Comparison of ENCODE assay signal across 18 mouse cellular contexts in the genomic region with DNA sequence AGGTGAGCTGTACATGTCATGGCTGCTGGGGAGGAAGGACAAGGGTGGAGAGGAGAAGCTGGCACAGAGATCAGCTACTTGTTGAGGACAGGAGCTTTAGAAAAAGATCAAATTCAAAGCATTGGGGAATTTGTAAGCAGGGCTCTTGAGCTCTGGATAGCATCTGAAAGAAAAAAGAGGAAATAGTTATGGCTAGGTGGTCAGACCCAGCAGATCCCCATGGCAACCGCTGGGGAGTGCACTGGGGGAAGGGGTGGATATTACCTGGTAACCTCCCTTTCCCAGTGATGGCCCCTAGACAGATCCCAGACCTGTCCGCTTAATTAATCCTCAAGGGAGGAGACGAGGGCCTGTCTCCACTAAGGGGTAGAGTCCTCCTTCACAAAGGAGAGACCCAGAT. TPM values are rescaled to one million over a fixed set of nuclear protein-coding genes. Genes with fewer than 3 reads are reported as not detected.
DNase-seq lines count a peak whose midpoint lies in the region; ATAC-seq and TF ChIP-seq lines count a peak whose summit lies in the region.
"Had no signal": no experiment of that assay in that cellular context is flagged by ENCODE, and none has a peak within 500 bp of the region (broad histone marks: within the 10 kb centered on the region; RNA-seq: fewer than 3 reads in every experiment).

No protein-coding gene starts in this region.

- peak; percentile 45 to 59; a peak in 1 of 4 replicates for ATAC-seq in hematopoietic stem cell, adult 5-6 weeks (replicated peaks in 1 of 2; ENCODE audit: insufficient read depth in 1 of 2, low FRiP score in 2 of 2, low TSS enrichment in 1 of 2, low read depth in 1 of 2, poor library complexity in 2 of 2, severe bottlenecking in 2 of 2)
- ATAC-seq: forebrain, embryonic 13.5 days; forebrain, postnatal 0 days; hindbrain, postnatal 0 days had no signal

- H3K27me3 ChIP-seq in MEL (ENCODE audit: control insufficient read depth in 1 of 2, insufficient read depth in 2 of 2, low read length in 2 of 2): no peaks in the 10 kb centered on the region
- H3K27me3 ChIP-seq: heart, embryonic 12.5 days had no signal

- H3K9ac ChIP-seq in MEL (ENCODE audit: control insufficient read depth, low read depth, low read length, poor library complexity, severe bottlenecking): no peak overlapping the region
- H3K9ac ChIP-seq: embryonic facial prominence, embryonic 13.5 days; forebrain, embryonic 13.5 days; forebrain, postnatal 0 days; heart, embryonic 12.5 days; hindbrain, embryonic 13.5 days had no signal

- H3K27ac ChIP-seq in MEL (ENCODE audit: control insufficient read depth, low read depth, low read length): peak overlapping the region; percentile 2; the same call in 1 of the 2 replicates
- H3K27ac ChIP-seq: embryonic facial prominence, embryonic 13.5 days; forebrain, embryonic 13.5 days; hindbrain, embryonic 13.5 days; hindbrain, postnatal 0 days had no signal

- DNase-seq in B cell, adult 2 months: peak; percentile 65 to 72
- peak; percentile 56 for DNase-seq in MEL (ENCODE audit: low read depth, low spot score)
- DNase-seq in adrenal gland, adult 2 months: no peak
- DNase-seq in left cerebral cortex, adult 11 months (ENCODE audit: low spot score): no peak
- DNase-seq in thymus, postnatal 0 days (ENCODE audit: low spot score): no peak
- DNase-seq: adrenal gland, postnatal 10 days; cerebellum, adult 11 months; cerebellum, adult 8-10 months; cerebellum, postnatal 14 days; forebrain, postnatal 0 days; gastrocnemius, postnatal 14 days; heart, postnatal 36 days had no signal

- no peak for TF ChIP-seq RAD21 in MEL (IDR thresholded peaks at IDR 0.05; ENCODE audit: low read depth, low read length)

- peaks cover 7 to 25% of the 10 kb centered on the region in 2 experiments for H3K4me1 ChIP-seq in MEL (ENCODE audit: control insufficient read depth in 1 of 2, insufficient read depth in 2 of 2, low read length in 2 of 2)

- H3K9me3 ChIP-seq in MEL (replicated peaks; ENCODE audit: insufficient read depth, low read length): no peaks in the 10 kb centered on the region
- H3K9me3 ChIP-seq: embryonic facial prominence, embryonic 13.5 days; hindbrain, embryonic 13.5 days had no signal

- no peak for TF ChIP-seq CTCF in MEL (IDR thresholded peaks at IDR 0.05 in 2 of 3, conservative IDR thresholded peaks at IDR 0.05 in 1 of 3; ENCODE audit: control insufficient read depth in 1 of 3, insufficient read depth in 1 of 3, low read depth in 2 of 3, low read length in 3 of 3, poor library complexity in 1 of 3, severe bottlenecking in 1 of 3)

- no peak for TF ChIP-seq POLR2A in MEL (IDR thresholded peaks at IDR 0.05; ENCODE audit: control insufficient read depth in 1 of 2, insufficient read depth in 1 of 2, low read depth in 1 of 2, low read length in 2 of 2, poor library complexity in 1 of 2)

- no peaks in the 10 kb centered on the region; the same call in 1 of the 2 replicates for H3K79me2 ChIP-seq in MEL (ENCODE audit: control insufficient read depth, insufficient read depth, low read length, poor library complexity)

- H3K4me3 ChIP-seq in MEL (ENCODE audit: control insufficient read depth in 1 of 2, insufficient read depth in 1 of 2, low read depth in 2 of 2, low read length in 2 of 2): peak overlapping the region in 1 of 2 experiments; percentile 38; a peak in 1 of 4 replicates
- H3K4me3 ChIP-seq: embryonic facial prominence, embryonic 13.5 days; forebrain, embryonic 13.5 days; heart, embryonic 12.5 days; hindbrain, embryonic 13.5 days had no signal

- 0 out of 4 replicates have a peak, but pooled peaks of 1 of the 2 experiments have one; percentile 7 for TF ChIP-seq EP300 in MEL (IDR thresholded peaks at IDR 0.05; ENCODE audit: low read depth in 1 of 2, low read length in 2 of 2)

- peaks cover 0 to 11% of the 10 kb centered on the region in 2 experiments; a peak in 2 of 4 replicates for H3K36me3 ChIP-seq in MEL (ENCODE audit: control insufficient read depth in 1 of 2, insufficient read depth in 2 of 2, low read length in 2 of 2)
- H3K36me3 ChIP-seq: embryonic facial prominence, embryonic 13.5 days; heart, embryonic 12.5 days; hindbrain, embryonic 13.5 days had no signal

TF ChIP-seq in MEL, 35 proteins besides CTCF, POLR2A, EP300 and RAD21:
- TF ChIP-seq ELF1 (IDR thresholded peaks at IDR 0.05; ENCODE audit: low read depth, low read length) (peak; percentile 13; the same call in 1 of the 2 replicates), ZC3H11A (IDR thresholded peaks at IDR 0.05; ENCODE audit: low read depth, low read length) (no peak)

RNA-seq across cellular contexts. Expression of a gene that starts 5.0 kb away (rescaled TPM):
- total RNA-seq in MEL (2012; rRNA removed): 3.5 TPM in 2 replicates
- polyA plus RNA-seq in MEL (2012; ENCODE audit: insufficient read depth in 1 of 2, insufficient read length in 2 of 2, low read depth in 1 of 2, low replicate concordance in 2 of 2, missing spikeins in 1 of 2): 10 to 100 TPM in 1 of 2 experiments, not detected in 1; 10.4 TPM
- 20.1 and 37.6 TPM in 2 replicates for total RNA-seq in hematopoietic stem cell, adult 5-6 weeks (2017)
- 10 to 100 TPM; 16.0 to 24.6 TPM for total RNA-seq in adrenal gland, adult 2 months (2021)
- 15.2 and 21.6 TPM in 2 replicates for polyA plus RNA-seq in adrenal gland, adult 2 months (2012; rRNA removed)
- polyA plus RNA-seq in thymus, postnatal 0 days (2015; fragmentation: Nextera tagmentation; extraction: Ambion mirVana): 6.6 and 7.0 TPM in 2 replicates

RNA-seq across cellular contexts. Expression of a gene that starts 5.2 kb away (rescaled TPM):
- not detected in 2 replicates for total RNA-seq in MEL (2012; rRNA removed)
- polyA plus RNA-seq in MEL (2012; ENCODE audit: insufficient read depth in 1 of 2, insufficient read length in 2 of 2, low read depth in 1 of 2, low replicate concordance in 2 of 2, missing spikeins in 1 of 2): under 1 TPM in 1 of 2 experiments, not detected in 1; 0.21 TPM
- 0.50 TPM in 1 of 2 replicates, not detected in the other for total RNA-seq in hematopoietic stem cell, adult 5-6 weeks (2017)
- total RNA-seq in adrenal gland, adult 2 months (2021): under 1 TPM; 0.32 to 0.41 TPM
- polyA plus RNA-seq in adrenal gland, adult 2 months (2012; rRNA removed): 0.35 and 0.65 TPM in 2 replicates
- polyA plus RNA-seq in thymus, postnatal 0 days (2015; fragmentation: Nextera tagmentation; extraction: Ambion mirVana): 0.55 and 0.93 TPM in 2 replicates
- polyA plus RNA-seq: embryonic facial prominence, embryonic 13.5 days had no signal

Comparison
In these comparisons a context has a peak if more than half of its experiments do, and no peak if none do; other contexts are left out.
1. DNase-seq: peak in B cell, adult 2 months (2 of 2) and MEL (single experiment); none in adrenal gland, adult 2 months (single experiment), left cerebral cortex, adult 11 months (single experiment) and thymus, postnatal 0 days (single experiment).